Mouse (Mus musculus) ES-Bruce4 (cell line): ENCODE measurements around the gene Best1. TPM values are rescaled to one million over a fixed set of nuclear protein-coding genes. Genes with fewer than 3 reads are reported as not detected.

Source experiments
- H3K27ac ChIP-seq: 2 replicates; pipeline ENCODE4 v1.5.1; 2012; ENCODE audit warnings: low read length, inconsistent platforms; ENCODE audit not compliant: insufficient read depth
- H3K27me3 ChIP-seq: 2 replicates; pipeline ENCODE4 v1.6.1; 2012; ENCODE audit warnings: mild to moderate bottlenecking, low read length, inconsistent platforms; ENCODE audit not compliant: control insufficient read depth, poor library complexity, insufficient read depth, severe bottlenecking
- H3K36me3 ChIP-seq: 2 replicates; pipeline ENCODE4 v1.6.1; 2012; ENCODE audit warnings: inconsistent platforms, mild to moderate bottlenecking, low read length, moderate library complexity; ENCODE audit not compliant: control insufficient read depth, poor library complexity, insufficient read depth, severe bottlenecking
- H3K4me1 ChIP-seq: one replicate; pipeline ENCODE4 v1.8.1; 2011; ENCODE audit warnings: low read length; ENCODE audit not compliant: control insufficient read depth, insufficient read depth
- H3K4me3 ChIP-seq: 2 replicates; pipeline ENCODE4 v1.5.1; 2011; ENCODE audit warnings: low read depth, mild to moderate bottlenecking, low read length
- H3K9ac ChIP-seq: 2 replicates; pipeline ENCODE4 v1.6.1; 2012; ENCODE audit warnings: low read depth, mild to moderate bottlenecking, inconsistent platforms; ENCODE audit not compliant: poor library complexity, severe bottlenecking
- H3K9me3 ChIP-seq: replicated peaks from 2 replicates; pipeline ENCODE4 v1.6.1; 2012; ENCODE audit warnings: mild to moderate bottlenecking, low read length, inconsistent platforms; ENCODE audit not compliant: control insufficient read depth, poor library complexity, insufficient read depth, severe bottlenecking
- CTCF ChIP-seq: IDR thresholded peaks from one replicate; pipeline ENCODE4 v1.8.1; 2011; ENCODE audit warnings: low read depth, low read length
- EP300 ChIP-seq: IDR thresholded peaks from 2 replicates; pipeline ENCODE4 v1.6.1; 2011; ENCODE audit warnings: low read depth, low read length; ENCODE audit not compliant: insufficient read depth
- POLR2A ChIP-seq: IDR thresholded peaks from one replicate; pipeline ENCODE4 v1.8.1; 2011; ENCODE audit warnings: low read length; ENCODE audit not compliant: insufficient read depth
- polyA plus RNA-seq: library from polyadenylated mRNA; stranded (reverse); fragments of >200 nt; gene quantifications from 2 replicates; pipeline ENCODE4 v1.2.4, GENCODE M21; 2011; ENCODE audit warnings: low read depth; ENCODE audit not compliant: missing spikeins, insufficient read depth, insufficient read length

Best1 gene
- polyA plus RNA-seq, 1 experiment, result 1.4 TPM

- Histone ChIP-seq H3K9ac (no peak overlapping the region), H3K4me3 (no peak overlapping the region), H3K9me3 (no peaks in the 10 kb centered on the region), H3K27ac (peak overlapping the region; percentile 44), H3K4me1 (peaks cover 9% of the 10 kb centered on the region), H3K27me3 (no peaks in the 10 kb centered on the region), H3K36me3 (no peaks in the 10 kb centered on the region)
- TF ChIP-seq POLR2A (no peak), EP300 (peak; percentile 86), CTCF (no peak)
Observed at GRCm38 (mm10) chr19:10013348-10013747, 11.9 kb upstream of the Best1 start.

GRCm38 (mm10) chr19:10012827-10013278 is 11.4 kb upstream of the Best1 start:
- H3K27me3 ChIP-seq, result no peaks in the 10 kb centered on the region
- H3K27ac ChIP-seq, result peak overlapping the region; percentile 44; the same call in 1 of the 2 replicates
- no peaks in the 10 kb centered on the region for H3K36me3 ChIP-seq
- no peak overlapping the region for H3K9ac ChIP-seq
- peaks cover 9% of the 10 kb centered on the region for H3K4me1 ChIP-seq
- TF ChIP-seq EP300 (no peak), POLR2A (no peak), CTCF (no peak)
- H3K9me3 ChIP-seq, result no peaks in the 10 kb centered on the region
- H3K4me3 ChIP-seq, result no peak overlapping the region

- Histone ChIP-seq H3K4me1 (peaks cover 9% of the 10 kb centered on the region), H3K27ac (no peak overlapping the region), H3K27me3 (no peaks in the 10 kb centered on the region), H3K9ac (no peak overlapping the region), H3K36me3 (no peaks in the 10 kb centered on the region), H3K9me3 (no peaks in the 10 kb centered on the region), H3K4me3 (no peak overlapping the region)
- TF ChIP-seq POLR2A (no peak), EP300 (no peak), CTCF (no peak)
Observed at GRCm38 (mm10) chr19:10011408-10011807, 10.0 kb upstream of the Best1 start.

GRCm38 (mm10) chr19:10003696-10004095 is 2.3 kb upstream of the Best1 start:
- Histone ChIP-seq H3K27ac (no peak overlapping the region), H3K36me3 (no peaks in the 10 kb centered on the region), H3K4me3 (no peak overlapping the region), H3K9me3 (no peaks in the 10 kb centered on the region), H3K9ac (no peak overlapping the region), H3K4me1 (no peaks in the 10 kb centered on the region), H3K27me3 (no peaks in the 10 kb centered on the region)
- no peak for TF ChIP-seq CTCF
- TF ChIP-seq EP300, result no peak
- no peak for TF ChIP-seq POLR2A

GRCm38 (mm10) chr19:10000330-10000729 is 1.1 kb downstream of the Best1 start:
- TF ChIP-seq CTCF (peak; percentile 43), POLR2A (no peak)

GRCm38 (mm10) chr19:9998736-9999486 is 2.5 kb downstream of the Best1 start:
- no peak overlapping the region for H3K4me3 ChIP-seq
- H3K36me3 ChIP-seq, result no peaks in the 10 kb centered on the region
- H3K9me3 ChIP-seq, result no peaks in the 10 kb centered on the region
- H3K27ac ChIP-seq, result no peak overlapping the region
- no peak overlapping the region for H3K9ac ChIP-seq
- no peaks in the 10 kb centered on the region for H3K4me1 ChIP-seq
- no peaks in the 10 kb centered on the region for H3K27me3 ChIP-seq
- TF ChIP-seq CTCF, result no peak
- no peak for TF ChIP-seq POLR2A
- TF ChIP-seq EP300, result no peak

More at GRCm38 (mm10) chr19:10000330-10000729, 1.1 kb downstream of the Best1 start:
- Histone ChIP-seq H3K9me3 (no peaks in the 10 kb centered on the region), H3K9ac (no peak overlapping the region), H3K36me3 (no peaks in the 10 kb centered on the region), H3K4me3 (no peak overlapping the region), H3K4me1 (no peaks in the 10 kb centered on the region), H3K27me3 (no peaks in the 10 kb centered on the region), H3K27ac (no peak overlapping the region)
